Mouse (Mus musculus): ENCODE results near the gene Cldn10. TPM values are rescaled to one million over a fixed set of nuclear protein-coding genes. Genes with fewer than 3 reads are reported as not detected.

Cldn10 gene
- polyA plus RNA-seq (2015; fragmentation: Nextera tagmentation; extraction: Ambion mirVana), result 28.9 and 31.9 TPM in 2 replicates

GRCm38 (mm10) chr14:118787621-118788020 lies at the start of gene Cldn10:
Gene Cldn10, plus strand, starts transcription at chr14:118787908.

Other genes with a start within 250 kb of the Cldn10 start
- gene Abcc4, start 81.7 kb upstream of the Cldn10 start, polyA plus RNA-seq (2015; fragmentation: Nextera tagmentation; extraction: Ambion mirVana), result 3.7 and 4.6 TPM in 2 replicates
- 6.8 and 6.9 TPM in 2 replicates for gene Dzip1, start 137.6 kb downstream of the Cldn10 start, polyA plus RNA-seq (2015; fragmentation: Nextera tagmentation; extraction: Ambion mirVana)
- gene Dnajc3, start 150.1 kb downstream of the Cldn10 start, polyA plus RNA-seq (2015; fragmentation: Nextera tagmentation; extraction: Ambion mirVana), result 30.5 and 37.8 TPM in 2 replicates